Mouse (Mus musculus) ES-E14 (cell line): ENCODE measurements around the gene Fam193b.

Experiments
- CHD2 ChIP-seq: IDR thresholded peaks from 2 replicates; pipeline ENCODE4 v1.6.1; 2014; ENCODE audit warnings: mild to moderate bottlenecking, low read depth, low read length, inconsistent platforms
- MAFK ChIP-seq: IDR thresholded peaks from 2 replicates; pipeline ENCODE4 v1.6.1; 2014; ENCODE audit warnings: mild to moderate bottlenecking, low read depth, low read length, inconsistent platforms; ENCODE audit not compliant: insufficient read depth
- ZC3H11A ChIP-seq: IDR thresholded peaks from 2 replicates; pipeline ENCODE4 v1.6.1; 2012; ENCODE audit warnings: low read depth, mild to moderate bottlenecking, inconsistent platforms, low read length, borderline replicate concordance

- TF ChIP-seq MAFK (no peak), CHD2 (no peak), ZC3H11A (no peak)
Measured at GRCm38 (mm10) chr13:55494257-55494656, 76.7 kb downstream of the Fam193b start.
